Mouse (Mus musculus): Measurements from ENCODE around the gene Slco2a1.

Slco2a1 gene

GRCm38 (mm10) chr9:103038705-103039104 is 50.2 kb downstream of the Slco2a1 start:
- DNase-seq: no peak

- no peak for DNase-seq
These were observed 52.1 kb downstream of the Slco2a1 start for GRCm38 (mm10) chr9:103040581-103040980.

- no peak for DNase-seq
These were observed 56.9 kb downstream of the Slco2a1 start for GRCm38 (mm10) chr9:103045406-103045805.

GRCm38 (mm10) chr9:103049049-103049511 is 60.6 kb downstream of the Slco2a1 start:
- peak; percentile 11 for DNase-seq

- peak; percentile 61 for DNase-seq
These were observed 65.3 kb downstream of the Slco2a1 start for GRCm38 (mm10) chr9:103053829-103054228.

GRCm38 (mm10) chr9:103055061-103055460 is 66.5 kb downstream of the Slco2a1 start:
- no peak for DNase-seq

- no peak for DNase-seq
These were observed 67.7 kb downstream of the Slco2a1 start for GRCm38 (mm10) chr9:103056164-103056563.

- no peak for DNase-seq
These were observed 72.0 kb downstream of the Slco2a1 start for GRCm38 (mm10) chr9:103060551-103060950.

GRCm38 (mm10) chr9:103061471-103062053 is 73.0 kb downstream of the Slco2a1 start:
- no peak for DNase-seq

- DNase-seq: no peak
These were observed 75.1 kb downstream of the Slco2a1 start for GRCm38 (mm10) chr9:103063591-103063990.

GRCm38 (mm10) chr9:103066845-103067244 is 78.3 kb downstream of the Slco2a1 start:
- DNase-seq: no peak

GRCm38 (mm10) chr9:103067651-103068050 is 79.1 kb downstream of the Slco2a1 start:
- no peak for DNase-seq

- DNase-seq: no peak
These were observed 80.3 kb downstream of the Slco2a1 start for GRCm38 (mm10) chr9:103068769-103069168.

- DNase-seq: no peak
These were observed 83.2 kb downstream of the Slco2a1 start for GRCm38 (mm10) chr9:103071541-103072203.

- DNase-seq: no peak
These were observed 83.7 kb downstream of the Slco2a1 start for GRCm38 (mm10) chr9:103072204-103072599.

GRCm38 (mm10) chr9:103072926-103073515 is 84.5 kb downstream of the Slco2a1 start:
- no peak for DNase-seq

- DNase-seq: peak; percentile 86
These were observed 88.5 kb downstream of the Slco2a1 start for GRCm38 (mm10) chr9:103076836-103077531.

- peak; percentile 64 for DNase-seq
These were observed 89.7 kb downstream of the Slco2a1 start for GRCm38 (mm10) chr9:103078194-103078691.

- DNase-seq: no peak
These were observed 91.7 kb downstream of the Slco2a1 start for GRCm38 (mm10) chr9:103080211-103080610.

- DNase-seq: no peak
These were observed 93.9 kb downstream of the Slco2a1 start for GRCm38 (mm10) chr9:103082246-103082975.

- DNase-seq: no peak
These were observed 94.9 kb downstream of the Slco2a1 start for GRCm38 (mm10) chr9:103083405-103083804.

GRCm38 (mm10) chr9:103086736-103087135 is 98.2 kb downstream of the Slco2a1 start:
- DNase-seq: no peak

GRCm38 (mm10) chr9:103087301-103087700 is 98.8 kb downstream of the Slco2a1 start:
- DNase-seq: no peak

Measured in lung, postnatal 10 days (tissue).